Mouse (Mus musculus) c-Kit-positive CD71-positive TER-119-negative erythroid progenitor cells, embryonic 14.5 days (primary cell): Measurements from ENCODE around the gene Dcps.

Source experiments
- DNase-seq: peaks from one replicate; pipeline ENCODE4 v3.0.0-alpha.2; 2013; ENCODE audit warnings: low read depth

Dcps gene

GRCm38 (mm10) chr9:35108916-35109315 is 66.9 kb downstream of the Dcps start:
- DNase-seq, result no peak

- no peak for DNase-seq
Observed at GRCm38 (mm10) chr9:35108066-35108465, 67.8 kb downstream of the Dcps start.

GRCm38 (mm10) chr9:35107396-35107795 is 68.5 kb downstream of the Dcps start:
- DNase-seq, result no peak

GRCm38 (mm10) chr9:35105884-35106880 is 69.7 kb downstream of the Dcps start:
- DNase-seq, result no peak

- DNase-seq, result no peak
Observed at GRCm38 (mm10) chr9:35105438-35105837, 70.4 kb downstream of the Dcps start.

GRCm38 (mm10) chr9:35104711-35105110 is 71.2 kb downstream of the Dcps start:
- DNase-seq, result no peak

- no peak for DNase-seq
Observed at GRCm38 (mm10) chr9:35098762-35099161, 77.1 kb downstream of the Dcps start.

- DNase-seq, result no peak
Observed at GRCm38 (mm10) chr9:35097901-35098300, 78.0 kb downstream of the Dcps start.

- no peak for DNase-seq
Observed at GRCm38 (mm10) chr9:35095726-35096125, 80.1 kb downstream of the Dcps start.

- DNase-seq, result no peak
Observed at GRCm38 (mm10) chr9:35093350-35093749, 82.5 kb downstream of the Dcps start.

GRCm38 (mm10) chr9:35092904-35093303 is 83.0 kb downstream of the Dcps start:
- DNase-seq, result no peak
